Mouse (Mus musculus) stomach, postnatal 0 days (tissue): ENCODE measurements around the gene Cd63. TPM values are rescaled to one million over a fixed set of nuclear protein-coding genes. Genes with fewer than 3 reads are reported as not detected.

Experiments used
- ATAC-seq: fragments of 200-750 bp; cut with Nextera tagmentation; 2 replicates; pipeline ENCODE4 v1.8.0; 2017; ENCODE audit not compliant: low FRiP score, low TSS enrichment
- DNase-seq: peaks from one replicate; pipeline ENCODE4 v3.0.0-alpha.2; 2016; ENCODE audit warnings: low spot score
- H3K27ac ChIP-seq: fragments of 300-500 bp; sonication (generic); replicated peaks from 2 replicates; pipeline ENCODE4 v1.5.1; 2014; ENCODE audit warnings: mild to moderate bottlenecking, control low read depth
- H3K27me3 ChIP-seq: fragments of 300-500 bp; sonication (generic); 2 replicates; pipeline ENCODE4 v1.6.1; 2014; ENCODE audit warnings: low read length; ENCODE audit not compliant: control insufficient read depth, insufficient read depth
- H3K36me3 ChIP-seq: fragments of 300-500 bp; sonication (generic); 2 replicates; pipeline ENCODE4 v1.6.1; 2014; ENCODE audit warnings: low read length, mixed read lengths; ENCODE audit not compliant: control insufficient read depth, insufficient read depth
- H3K4me1 ChIP-seq: fragments of 300-500 bp; sonication (generic); replicated peaks from 2 replicates; pipeline ENCODE4 v1.6.1; 2014; ENCODE audit warnings: antibody characterized with exemption; ENCODE audit not compliant: control insufficient read depth, insufficient read depth
- H3K4me2 ChIP-seq: fragments of 300-500 bp; sonication (generic); replicated peaks from 2 replicates; pipeline ENCODE4 v1.6.1; 2014; ENCODE audit warnings: low read depth, mild to moderate bottlenecking, control low read depth, moderate library complexity
- H3K4me3 ChIP-seq: fragments of 300-500 bp; sonication (generic); 2 replicates; pipeline ENCODE4 v1.5.1; 2014; ENCODE audit warnings: low read depth, low read length, control low read depth
- H3K9ac ChIP-seq: fragments of 300-500 bp; sonication (generic); 2 replicates; pipeline ENCODE4 v1.6.1; 2014; ENCODE audit warnings: mild to moderate bottlenecking, low read length, control low read depth, mixed read lengths
- H3K9me3 ChIP-seq: fragments of 300-500 bp; sonication (generic); 2 replicates; pipeline ENCODE4 v1.6.1; 2016; ENCODE audit warnings: low read length; ENCODE audit not compliant: control insufficient read depth
- CTCF ChIP-seq: IDR thresholded peaks from 2 replicates; pipeline ENCODE4 v1.5.1; 2016; ENCODE audit warnings: antibody characterized with exemption, low read depth, mild to moderate bottlenecking, moderate library complexity
- EP300 ChIP-seq: optimal IDR thresholded peaks from 2 replicates; pipeline ENCODE3; 2016; ENCODE audit warnings: antibody characterized with exemption
- WGBS: fragments of 180-500 bp; shearing (Covaris S2); extraction: QIAGEN DNeasy Blood & Tissue Kit; methylation state at CpG from one replicate; pipeline ENCODE4 v1.1.7; 2014; 5-methylcytosine and 5-hydroxymethylcytosine counted together
- polyA plus RNA-seq: library from polyadenylated mRNA; unstranded; fragments of >200 nt; fragmentation: Nextera tagmentation; extraction: Ambion mirVana; gene quantifications from 2 replicates; pipeline ENCODE4 v1.2.1, GENCODE M21; 2015

The Cd63 gene
- polyA plus RNA-seq, 1 experiment from 2014 or later = 773 TPM

DNA sequence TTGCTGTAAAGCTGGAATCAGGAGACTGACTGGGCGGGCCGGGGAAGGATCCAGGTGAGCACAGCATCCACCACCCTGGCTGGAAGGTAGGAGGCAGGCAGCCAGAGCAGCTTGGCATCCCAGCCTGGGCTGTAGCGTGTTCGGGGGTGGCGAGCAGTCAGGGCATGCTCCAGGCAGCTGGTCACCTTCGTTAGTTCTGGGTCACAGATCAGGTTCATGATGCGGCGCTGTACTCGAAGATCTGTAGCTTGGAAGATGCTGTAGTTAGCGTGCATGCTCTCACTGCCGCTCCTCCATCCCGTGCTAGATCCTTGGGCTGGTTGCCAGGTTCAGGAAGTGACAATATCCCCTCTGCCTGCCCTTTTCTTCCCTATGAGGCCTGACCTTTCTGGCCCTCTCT, 12.9 kb downstream of the Cd63 start:
- DNase-seq (no peak), ATAC-seq (no peak)
- Histone ChIP-seq H3K36me3 (peaks cover 16% of the 10 kb centered on the region), H3K4me1 (no peaks in the 10 kb centered on the region), H3K9ac (no peak overlapping the region), H3K27ac (no peak overlapping the region), H3K9me3 (no peaks in the 10 kb centered on the region), H3K4me2 (no peak overlapping the region), H3K27me3 (no peaks in the 10 kb centered on the region), H3K4me3 (no peak overlapping the region)
- 89% methylated on average over 12 of the region's 12 CpGs for WGBS
- TF ChIP-seq EP300 = no peak

DNA sequence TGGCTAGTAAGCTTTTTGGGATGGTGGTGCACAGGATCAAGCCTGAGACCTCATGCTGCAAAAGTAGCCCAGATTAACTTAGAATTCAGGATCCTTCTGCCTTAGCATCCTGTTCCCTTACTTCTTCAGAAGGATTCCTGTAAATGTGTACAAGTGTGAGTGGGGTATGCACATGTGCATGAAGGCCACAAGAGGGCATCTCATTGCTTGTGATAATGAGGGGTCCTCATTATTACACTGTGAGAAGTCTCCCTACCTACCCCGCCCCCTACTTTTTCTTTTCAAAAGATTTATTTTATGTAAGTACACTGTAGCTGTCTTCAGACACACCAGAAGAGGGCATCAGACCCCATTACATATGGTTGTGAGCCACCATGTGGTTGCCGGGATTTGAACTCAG, 14.8 kb downstream of the Cd63 start:
- Histone ChIP-seq H3K4me3 (no peak overlapping the region), H3K27ac (no peak overlapping the region), H3K36me3 (peaks cover 16% of the 10 kb centered on the region), H3K4me2 (no peak overlapping the region), H3K4me1 (0 out of 2 replicates have a peak, but pooled peaks cover 6% of the 10 kb centered on the region), H3K9ac (no peak overlapping the region), H3K9me3 (no peaks in the 10 kb centered on the region), H3K27me3 (no peaks in the 10 kb centered on the region)
- DNase-seq = no peak
- no peak for ATAC-seq
- TF ChIP-seq CTCF (peak; percentile 60), EP300 (no peak)
- WGBS = 83% methylated on average over 2 of the region's 2 CpGs

DNA sequence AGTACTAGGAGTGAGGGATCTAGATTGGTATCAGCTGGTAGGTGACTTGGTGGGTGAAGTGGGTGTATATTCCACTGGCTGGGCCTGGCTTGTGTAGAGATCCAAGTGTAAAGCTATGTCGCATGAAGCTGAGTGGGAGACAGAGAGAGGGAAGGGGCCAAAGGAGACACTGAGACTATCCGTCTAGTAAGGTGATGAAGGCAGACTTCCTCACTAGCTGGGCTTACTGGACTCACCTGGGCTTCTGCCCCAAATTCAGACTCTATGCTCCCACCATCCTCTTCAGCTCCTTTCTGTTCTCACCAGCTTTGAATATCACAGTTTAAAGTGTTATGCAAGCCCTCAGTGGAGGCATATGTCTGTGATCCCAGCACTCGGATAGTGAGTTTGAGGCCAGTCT, 15.9 kb downstream of the Cd63 start:
- Histone ChIP-seq H3K4me2 (no peak overlapping the region), H3K36me3 (peaks cover 16% of the 10 kb centered on the region), H3K9ac (no peak overlapping the region), H3K4me1 (0 out of 2 replicates have a peak, but pooled peaks cover 6% of the 10 kb centered on the region), H3K4me3 (no peak overlapping the region), H3K27me3 (no peaks in the 10 kb centered on the region), H3K27ac (no peak overlapping the region), H3K9me3 (no peaks in the 10 kb centered on the region)
- DNase-seq (no peak), ATAC-seq (no peak)
- 97% methylated on average over 3 of the region's 3 CpGs for WGBS
- TF ChIP-seq EP300 = no peak
- no peak for TF ChIP-seq CTCF

DNA sequence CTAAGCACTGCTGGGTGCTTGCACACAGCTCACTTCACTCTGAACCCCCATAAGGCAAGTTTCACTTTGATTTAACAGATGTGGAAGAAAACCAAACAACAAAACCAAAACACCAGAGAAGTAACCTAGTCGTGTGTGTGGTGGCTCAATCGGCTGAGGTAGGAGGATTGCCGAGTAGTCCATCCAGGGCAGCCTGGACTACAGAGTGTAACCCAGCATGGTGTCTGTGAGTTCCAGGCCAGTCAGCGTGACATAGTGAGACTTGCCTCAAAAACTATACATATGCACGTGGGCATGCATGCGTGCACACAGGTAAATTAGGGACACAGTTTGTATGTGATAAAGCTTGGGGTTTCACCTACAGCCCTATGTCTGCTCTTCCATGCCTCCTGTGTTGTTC, 16.6 kb downstream of the Cd63 start:
- 86% methylated on average over 6 of the region's 6 CpGs for WGBS
- no peaks in the 10 kb centered on the region for H3K9me3 ChIP-seq
- H3K9ac ChIP-seq = no peak overlapping the region
- no peak overlapping the region for H3K4me2 ChIP-seq
- H3K27me3 ChIP-seq = no peaks in the 10 kb centered on the region
- H3K36me3 ChIP-seq = peaks cover 16% of the 10 kb centered on the region
- no peak for TF ChIP-seq CTCF
- TF ChIP-seq EP300 = no peak
- DNase-seq (peak; percentile 14), ATAC-seq (no peak)
- H3K27ac ChIP-seq = no peak overlapping the region
- H3K4me1 ChIP-seq = 0 out of 2 replicates have a peak, but pooled peaks cover 6% of the 10 kb centered on the region
- H3K4me3 ChIP-seq = no peak overlapping the region

DNA sequence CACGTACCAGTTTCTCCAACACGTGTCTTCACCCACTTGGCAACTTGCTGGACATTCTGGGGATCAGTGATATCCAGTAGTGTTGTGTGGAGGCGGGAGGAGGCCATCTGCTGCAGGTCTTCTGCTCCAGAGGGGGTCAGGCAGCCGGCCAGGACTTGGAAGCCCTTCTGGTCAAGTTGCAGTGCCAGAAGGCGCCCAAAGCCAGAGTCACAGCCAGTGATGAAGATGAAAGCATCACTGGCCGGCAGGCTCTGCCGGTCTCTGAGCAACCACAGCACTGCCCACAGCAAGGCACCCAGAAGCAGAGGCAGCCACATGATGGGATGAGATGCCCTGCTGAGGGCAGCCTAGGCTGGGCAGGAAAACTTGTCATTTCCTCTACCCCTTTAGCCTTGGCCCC, 17.5 kb downstream of the Cd63 start:
- ATAC-seq = no peak
- Histone ChIP-seq H3K9ac (no peak overlapping the region), H3K27me3 (no peaks in the 10 kb centered on the region), H3K27ac (peak overlapping the region; percentile 71; the same call in 1 of the 2 replicates), H3K4me3 (no peak overlapping the region), H3K9me3 (no peaks in the 10 kb centered on the region), H3K36me3 (peaks cover 16% of the 10 kb centered on the region), H3K4me2 (no peak overlapping the region), H3K4me1 (0 out of 2 replicates have a peak, but pooled peaks cover 10% of the 10 kb centered on the region)
- WGBS = 62% methylated on average over 7 of the region's 7 CpGs
- TF ChIP-seq CTCF (no peak), EP300 (no peak)
- DNase-seq = no peak

DNA sequence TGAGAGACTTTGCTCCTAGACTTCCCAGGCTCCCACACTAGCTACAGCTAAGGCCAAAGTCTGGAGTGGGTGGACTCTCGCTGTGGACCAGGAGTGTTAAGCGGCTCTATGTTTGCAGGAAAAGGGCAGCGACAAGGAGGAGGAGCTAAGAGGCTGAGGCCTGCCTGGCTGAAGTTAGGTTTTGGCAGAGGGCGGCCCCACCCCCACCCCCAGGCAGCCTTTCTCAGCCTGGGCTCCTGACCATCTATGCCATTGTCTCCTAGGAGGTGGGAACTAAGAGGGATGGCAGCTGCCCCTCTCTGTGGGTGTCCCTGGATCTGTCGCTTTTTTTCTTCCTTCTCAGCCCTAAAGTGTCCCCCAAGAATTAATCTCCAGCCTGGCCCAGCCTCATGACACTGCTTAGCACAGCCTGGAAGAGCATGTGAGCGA, 18.4 kb downstream of the Cd63 start:
- Histone ChIP-seq H3K27ac (peak overlapping the region; percentile 71), H3K36me3 (peaks cover 12% of the 10 kb centered on the region), H3K9ac (peak overlapping the region; percentile 35), H3K4me2 (no peak overlapping the region), H3K9me3 (no peaks in the 10 kb centered on the region), H3K4me3 (no peak overlapping the region), H3K4me1 (0 out of 2 replicates have a peak, but pooled peaks cover 13% of the 10 kb centered on the region), H3K27me3 (no peaks in the 10 kb centered on the region)
- peak; percentile 47 for ATAC-seq
- 24% methylated on average over 5 of the region's 6 CpGs for WGBS
- TF ChIP-seq EP300 (no peak), CTCF (no peak)
- DNase-seq = peak; percentile 79
